In genomic region chr6:50531003-50531402, GRCm38 (mm10) we compare ENCODE assay signal across 22 mouse cellular contexts. TPM values are rescaled to one million over a fixed set of nuclear protein-coding genes. Genes with fewer than 3 reads are reported as not detected.
DNase-seq lines count a peak whose midpoint lies in the region; ATAC-seq and TF ChIP-seq lines count a peak whose summit lies in the region.
"Had no signal": no experiment of that assay in that cellular context is flagged by ENCODE, and none has a peak within 500 bp of the region (broad histone marks: within the 10 kb centered on the region; RNA-seq: fewer than 3 reads in every experiment).

No protein-coding gene starts in this region.

- peak overlapping the region; percentile 12; the same call in 1 of the 2 replicates for H3K27ac ChIP-seq in kidney, adult 2 months (ENCODE audit: insufficient read depth, low read depth, low read length)
- 0 out of 2 replicates have a peak overlapping the region, but pooled peaks have one; percentile 27 for H3K27ac ChIP-seq in limb, embryonic 15.5 days
- H3K27ac ChIP-seq in forebrain, embryonic 14.5 days (ENCODE audit: low read depth, low read length), result no peak overlapping the region
- no peak overlapping the region for H3K27ac ChIP-seq in midbrain, embryonic 16.5 days (ENCODE audit: low read length)
- H3K27ac ChIP-seq: forebrain, embryonic 10.5 days; forebrain, embryonic 13.5 days; hindbrain, embryonic 10.5 days; hindbrain, embryonic 13.5 days had no signal

- TF ChIP-seq POLR2A in kidney, adult 2 months (IDR thresholded peaks at IDR 0.05; ENCODE audit: low read depth, low read length), result no peak

- ATAC-seq in limb, embryonic 15.5 days (ENCODE audit: insufficient number of reproducible peaks, low FRiP score, low TSS enrichment, low read depth), result no peak
- ATAC-seq in forebrain, embryonic 14.5 days, result no peak
- no peak for ATAC-seq in midbrain, embryonic 16.5 days
- ATAC-seq: forebrain, embryonic 13.5 days; hindbrain, embryonic 16.5 days; Patski had no signal

- H3K4me2 ChIP-seq in limb, embryonic 15.5 days, result no peak overlapping the region
- H3K4me2 ChIP-seq in forebrain, embryonic 14.5 days (ENCODE audit: low read length), result no peak overlapping the region
- no peak overlapping the region for H3K4me2 ChIP-seq in midbrain, embryonic 16.5 days (ENCODE audit: low read length)
- H3K4me2 ChIP-seq: forebrain, embryonic 13.5 days; heart, embryonic 11.5 days; hindbrain, embryonic 13.5 days had no signal

- no peak overlapping the region for H3K9ac ChIP-seq in limb, embryonic 15.5 days
- no peak overlapping the region for H3K9ac ChIP-seq in forebrain, embryonic 14.5 days (ENCODE audit: low read length)
- no peak overlapping the region for H3K9ac ChIP-seq in midbrain, embryonic 16.5 days (ENCODE audit: low read depth, low read length)
- H3K9ac ChIP-seq: forebrain, embryonic 13.5 days; hindbrain, embryonic 13.5 days had no signal

- peaks cover 18% of the 10 kb centered on the region for H3K4me1 ChIP-seq in kidney, adult 2 months (ENCODE audit: control insufficient read depth, insufficient read depth, low read length)
- peaks cover 18% of the 10 kb centered on the region; the same call in 1 of the 2 replicates for H3K4me1 ChIP-seq in limb, embryonic 15.5 days
- no peaks in the 10 kb centered on the region for H3K4me1 ChIP-seq in forebrain, embryonic 14.5 days (ENCODE audit: control insufficient read depth, insufficient read depth, low read length)
- H3K4me1 ChIP-seq in midbrain, embryonic 16.5 days (ENCODE audit: control insufficient read depth, insufficient read depth, low read length), result peaks cover 3% of the 10 kb centered on the region
- H3K4me1 ChIP-seq: forebrain, embryonic 10.5 days; forebrain, embryonic 13.5 days had no signal

- no peak overlapping the region for H3K4me3 ChIP-seq in kidney, adult 2 months (ENCODE audit: insufficient read depth, low read depth, low read length)
- no peak overlapping the region for H3K4me3 ChIP-seq in limb, embryonic 15.5 days
- no peak overlapping the region for H3K4me3 ChIP-seq in forebrain, embryonic 14.5 days (ENCODE audit: low read depth, low read length)
- H3K4me3 ChIP-seq in midbrain, embryonic 16.5 days (ENCODE audit: low read depth, low read length), result no peak overlapping the region
- H3K4me3 ChIP-seq: forebrain, embryonic 10.5 days; forebrain, embryonic 13.5 days; hindbrain, embryonic 10.5 days; hindbrain, embryonic 13.5 days had no signal

- H3K9me3 ChIP-seq in limb, embryonic 15.5 days, result no peaks in the 10 kb centered on the region
- H3K9me3 ChIP-seq in forebrain, embryonic 14.5 days (replicated peaks; ENCODE audit: control insufficient read depth, low read length), result no peaks in the 10 kb centered on the region
- H3K9me3 ChIP-seq in midbrain, embryonic 16.5 days (replicated peaks; ENCODE audit: control insufficient read depth, low read length, poor library complexity, severe bottlenecking), result no peaks in the 10 kb centered on the region
- H3K9me3 ChIP-seq: forebrain, embryonic 10.5 days; forebrain, embryonic 13.5 days; hindbrain, embryonic 10.5 days; hindbrain, embryonic 13.5 days had no signal

- 95% methylated on average over 3 of the region's 3 CpGs for WGBS in kidney, adult 2 months
- 77% methylated on average over 3 of the region's 3 CpGs for WGBS in limb, embryonic 15.5 days
- WGBS in forebrain, embryonic 14.5 days, result 88% methylated on average over 3 of the region's 3 CpGs
- 85% methylated on average over 3 of the region's 3 CpGs for WGBS in midbrain, embryonic 16.5 days

- H3K27me3 ChIP-seq in kidney, adult 2 months (replicated peaks; ENCODE audit: control insufficient read depth, insufficient read depth, low read length), result no peaks in the 10 kb centered on the region
- no peaks in the 10 kb centered on the region for H3K27me3 ChIP-seq in limb, embryonic 15.5 days
- H3K27me3 ChIP-seq in forebrain, embryonic 14.5 days (replicated peaks; ENCODE audit: control insufficient read depth, insufficient read depth, low read length), result no peaks in the 10 kb centered on the region
- no peaks in the 10 kb centered on the region for H3K27me3 ChIP-seq in midbrain, embryonic 16.5 days (ENCODE audit: control insufficient read depth, insufficient read depth, low read depth, low read length)
- H3K27me3 ChIP-seq: forebrain, embryonic 13.5 days; hindbrain, embryonic 13.5 days; Patski had no signal

- H3K36me3 ChIP-seq in kidney, adult 2 months (ENCODE audit: control insufficient read depth, insufficient read depth, low read length), result no peaks in the 10 kb centered on the region
- no peaks in the 10 kb centered on the region for H3K36me3 ChIP-seq in limb, embryonic 15.5 days
- no peaks in the 10 kb centered on the region for H3K36me3 ChIP-seq in forebrain, embryonic 14.5 days (ENCODE audit: control insufficient read depth, insufficient read depth, low read length)
- no peaks in the 10 kb centered on the region for H3K36me3 ChIP-seq in midbrain, embryonic 16.5 days (ENCODE audit: control insufficient read depth, insufficient read depth, low read length)
- H3K36me3 ChIP-seq: forebrain, embryonic 10.5 days; hindbrain, embryonic 10.5 days; hindbrain, embryonic 13.5 days had no signal

- DNase-seq in kidney, adult 2 months, result no peak
- DNase-seq in kidney, postnatal 14 days, result no peak
- DNase-seq in 416B (ENCODE audit: low read depth), result peak; percentile 57
- no peak for DNase-seq in forebrain, embryonic 14.5 days (ENCODE audit: low spot score)
- DNase-seq in frontal cortex, postnatal 14 days (ENCODE audit: low spot score in 2 of 2), result no peak
- DNase-seq: adrenal gland, postnatal 10 days; adrenal gland, postnatal 36 days; cerebellum, adult 18-20 months; cerebellum, adult 9-10 months; cerebellum, postnatal 14 days; gastrocnemius, postnatal 10 days; gastrocnemius, postnatal 36 days; heart, postnatal 36 days had no signal

- no peak for TF ChIP-seq CTCF in kidney, adult 2 months (conservative IDR thresholded peaks at IDR 0.05; ENCODE audit: insufficient read depth, insufficient read length, low read depth, low read length)

RNA-seq across cellular contexts. Expression of gene Cycs, which starts 35.3 kb away (rescaled TPM):
- 6.6 and 12.7 TPM in 2 replicates for polyA plus RNA-seq in kidney, adult 2 months (2012; rRNA removed)
- polyA plus RNA-seq in limb, embryonic 15.5 days (2015; fragmentation: Nextera tagmentation; extraction: Ambion mirVana), result 50.5 and 51.4 TPM in 2 replicates
- polyA plus RNA-seq in forebrain, embryonic 14.5 days (2014; fragmentation: Nextera tagmentation; extraction: Ambion mirVana), result 65.1 and 70.5 TPM in 2 replicates
- 68.8 and 73.5 TPM in 2 replicates for polyA plus RNA-seq in midbrain, embryonic 16.5 days (2015; fragmentation: Nextera tagmentation; extraction: Ambion mirVana)

Comparison
In these comparisons a context has a peak if more than half of its experiments do, and no peak if none do; other contexts are left out.
1. H3K27ac ChIP-seq: peak in kidney, adult 2 months (single experiment) and limb, embryonic 15.5 days (single experiment); none in forebrain, embryonic 14.5 days (single experiment) and midbrain, embryonic 16.5 days (single experiment).